Mouse (Mus musculus) effector memory CD4-positive, alpha-beta T cell, adult 7 months (primary cell): ENCODE data around the gene Uqcrc2. TPM values are rescaled to one million over a fixed set of nuclear protein-coding genes. Genes with fewer than 3 reads are reported as not detected.

Experiments
- polyA plus RNA-seq: library from polyadenylated mRNA; unstranded; fragments of 100-300 nt; shearing (Covaris generic); gene quantifications from one replicate; pipeline ENCODE4 v1.2.1, GENCODE M21; 2017

The Uqcrc2 gene
- polyA plus RNA-seq, result 101 TPM

DNA sequence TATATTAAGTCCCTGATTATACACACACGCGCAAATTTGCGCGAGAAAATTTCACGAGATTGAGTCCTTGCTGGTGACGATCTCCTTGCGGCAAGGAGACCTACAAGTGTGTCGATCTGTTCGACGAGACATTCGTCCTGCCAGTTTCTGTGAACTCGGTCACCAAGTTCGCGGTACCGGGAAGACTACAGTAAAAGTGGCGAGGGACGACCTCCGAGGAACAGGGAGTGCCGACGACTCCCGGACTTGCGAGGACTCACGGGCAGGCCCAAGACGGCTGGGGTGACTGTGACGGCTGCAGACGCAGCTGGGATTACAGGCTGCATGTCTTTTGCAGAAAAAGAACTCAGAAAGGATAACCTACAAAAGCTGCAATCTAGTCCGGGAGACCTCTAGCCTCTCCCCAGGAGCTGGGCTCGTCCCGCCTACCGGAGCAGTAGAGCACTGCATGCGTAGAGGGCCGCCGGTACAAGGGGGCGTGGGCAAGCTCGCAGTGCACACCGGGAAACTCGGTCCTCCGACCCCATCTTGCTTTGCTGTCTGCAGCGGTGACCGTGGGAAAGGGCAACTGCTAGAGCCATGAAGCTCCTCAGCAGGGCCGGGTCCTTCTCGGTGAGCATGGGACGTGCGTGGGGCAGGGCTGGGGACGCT lies at the start of gene Uqcrc2:
Gene Uqcrc2, plus strand, starts transcription at position 466 of the 651 bp plus-strand sequence.

DNA sequence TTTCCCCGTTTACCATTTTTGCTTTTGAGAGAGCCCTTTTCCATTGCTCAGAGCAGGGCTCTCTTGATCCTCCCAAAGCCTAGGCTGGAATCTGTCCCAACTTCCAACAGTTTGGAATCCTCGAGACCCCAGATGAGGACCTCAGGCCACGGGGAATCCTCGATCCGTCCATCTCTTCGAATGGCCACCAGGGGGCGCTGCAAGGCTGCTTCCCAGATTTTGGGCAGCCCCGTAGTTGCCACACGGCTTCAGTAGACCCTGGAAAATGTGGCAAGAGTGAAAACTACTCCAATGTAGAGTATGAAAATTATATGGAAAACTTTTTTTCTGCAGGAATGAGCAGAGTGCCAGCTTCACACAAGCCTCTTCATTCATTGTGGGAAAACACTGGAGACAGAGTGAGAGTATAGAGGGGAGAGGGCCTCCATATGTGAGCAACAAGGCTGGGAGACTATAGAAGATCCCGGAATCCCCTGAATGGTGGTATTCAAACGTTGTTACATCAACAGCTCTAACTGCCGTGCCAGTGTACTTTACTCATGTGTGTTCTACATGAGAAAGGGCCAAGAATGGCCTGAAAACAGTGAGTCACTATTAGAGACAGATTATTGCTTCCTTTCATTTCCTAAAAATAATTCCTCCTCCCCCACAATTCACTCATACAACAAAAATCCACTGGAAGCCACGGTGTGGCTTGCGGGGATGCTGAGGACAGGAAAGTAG lies 35.3 kb downstream of the Uqcrc2 start, which contains the start of gene Pdzd9:
Gene Pdzd9, minus strand, starts transcription at position 191 of the 723 bp plus-strand sequence.

DNA sequence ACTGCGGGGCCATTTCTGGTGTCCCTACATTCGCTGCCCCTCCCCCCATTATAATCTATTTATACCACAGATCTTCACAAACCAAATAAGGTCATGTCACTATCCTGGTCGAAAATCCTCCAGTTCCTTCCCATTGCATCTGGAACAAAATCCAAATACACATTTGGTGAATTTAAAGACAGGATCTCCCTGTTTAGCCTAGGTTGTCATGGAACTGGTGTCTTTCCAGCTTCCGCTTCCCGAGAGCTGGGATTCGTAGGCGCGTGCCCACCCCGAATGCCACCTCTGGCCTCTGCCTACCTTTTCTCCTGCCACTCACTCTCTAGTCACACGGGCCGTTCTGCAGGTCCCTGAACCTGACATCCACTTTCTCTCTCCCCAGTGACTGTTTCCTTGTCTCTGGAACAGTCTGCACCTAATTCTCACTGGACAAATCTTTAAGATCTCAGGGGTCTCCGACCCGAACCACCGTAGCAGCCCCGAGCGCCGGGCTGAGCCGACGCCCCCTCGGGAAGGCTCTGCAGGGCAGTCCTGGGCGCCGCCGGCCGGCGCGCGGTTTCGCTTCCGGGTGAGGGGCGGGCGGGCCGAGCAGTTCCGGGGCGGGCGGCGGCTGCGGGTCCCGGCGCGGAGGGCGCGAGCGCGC lies 42.1 kb downstream of the Uqcrc2 start, which contains the start of gene Mosmo:
Gene Mosmo, plus strand, starts transcription at position 618 of the 643 bp plus-strand sequence.

Other genes with a start within 250 kb of the Uqcrc2 start
- not detected for gene Abca16, start 225.5 kb upstream of the Uqcrc2 start, polyA plus RNA-seq
- gene Pdzd9, start 35.2 kb downstream of the Uqcrc2 start, polyA plus RNA-seq, result 0.38 TPM
- gene Mosmo, start 42.4 kb downstream of the Uqcrc2 start, polyA plus RNA-seq, result 21.8 TPM
- 0.43 TPM for gene Vwa3a, start 104.1 kb downstream of the Uqcrc2 start, polyA plus RNA-seq
- gene Gm5737, start 177.2 kb downstream of the Uqcrc2 start, polyA plus RNA-seq, result not detected
- 1.6 TPM for gene Eef2k, start 207.7 kb downstream of the Uqcrc2 start, polyA plus RNA-seq